In genomic region chr10:120111691-120112319, GRCm38 (mm10) we compare ENCODE assay signal across 8 mouse cellular contexts. TPM values are rescaled to one million over a fixed set of nuclear protein-coding genes. Genes with fewer than 3 reads are reported as not detected.
DNase-seq lines count a peak whose midpoint lies in the region; ATAC-seq lines count a peak whose summit lies in the region.

No protein-coding gene starts in this region.

- no peak for DNase-seq in heart, adult 8-10 months (ENCODE audit: low spot score)
- peak; percentile 34 for DNase-seq in MEL-GATA-1-ER (ENCODE audit: extremely low read depth, low read depth)
- no peak for DNase-seq in hindbrain, embryonic 14.5 days (ENCODE audit: low spot score)
- no peak for DNase-seq in midbrain, embryonic 14.5 days
- DNase-seq in left cerebral cortex, adult 9 months (ENCODE audit: low spot score in 2 of 2) = no peak
- no peak for DNase-seq in right cerebral cortex, postnatal 4 days
- DNase-seq in embryo, embryonic 10.5 days (ENCODE audit: low spot score) = no peak

- H3K9ac ChIP-seq in heart, embryonic 16.5 days (ENCODE audit: low read length) = peak overlapping the region; percentile 79
- H3K9ac ChIP-seq in hindbrain, embryonic 14.5 days = no peak overlapping the region
- H3K9ac ChIP-seq in midbrain, embryonic 14.5 days (replicated peaks; ENCODE audit: low read length) = no peak overlapping the region

- WGBS in heart, embryonic 16.5 days = 75% methylated on average over 3 of the region's 3 CpGs
- WGBS in hindbrain, embryonic 14.5 days = 75% methylated on average over 3 of the region's 3 CpGs
- 80% methylated on average over 3 of the region's 3 CpGs for WGBS in midbrain, embryonic 14.5 days

- H3K9me3 ChIP-seq in heart, embryonic 16.5 days (replicated peaks; ENCODE audit: control insufficient read depth, low read length) = no peaks in the 10 kb centered on the region
- H3K9me3 ChIP-seq in hindbrain, embryonic 14.5 days (ENCODE audit: control insufficient read depth, low read length) = no peaks in the 10 kb centered on the region
- no peaks in the 10 kb centered on the region for H3K9me3 ChIP-seq in midbrain, embryonic 14.5 days (ENCODE audit: control insufficient read depth, low read length)

- H3K4me2 ChIP-seq in heart, embryonic 16.5 days (ENCODE audit: low read depth, low read length) = peak overlapping the region; percentile 69
- H3K4me2 ChIP-seq in hindbrain, embryonic 14.5 days (replicated peaks) = peak overlapping the region; percentile 70
- peak overlapping the region; percentile 81 for H3K4me2 ChIP-seq in midbrain, embryonic 14.5 days (ENCODE audit: low read length)

- ATAC-seq in heart, embryonic 16.5 days (replicated peaks; ENCODE audit: extremely low read depth, insufficient read depth, low FRiP score) = no peak
- no peak for ATAC-seq in hindbrain, embryonic 14.5 days (ENCODE audit: low FRiP score)
- ATAC-seq in midbrain, embryonic 14.5 days (ENCODE audit: low FRiP score, low TSS enrichment) = no peak

- H3K36me3 ChIP-seq in heart, embryonic 16.5 days (ENCODE audit: control insufficient read depth, insufficient read depth) = peaks cover 2% of the 10 kb centered on the region; the same call in 1 of the 2 replicates
- no peaks in the 10 kb centered on the region for H3K36me3 ChIP-seq in hindbrain, embryonic 14.5 days (replicated peaks; ENCODE audit: control insufficient read depth, insufficient read depth)
- H3K36me3 ChIP-seq in midbrain, embryonic 14.5 days (ENCODE audit: control insufficient read depth, insufficient read depth, low read length) = no peaks in the 10 kb centered on the region

- peak overlapping the region; percentile 89 for H3K27ac ChIP-seq in heart, embryonic 16.5 days (ENCODE audit: low read length)
- no peak overlapping the region for H3K27ac ChIP-seq in hindbrain, embryonic 14.5 days
- no peak overlapping the region for H3K27ac ChIP-seq in midbrain, embryonic 14.5 days (replicated peaks; ENCODE audit: low read depth, low read length)

- no peaks in the 10 kb centered on the region for H3K27me3 ChIP-seq in heart, embryonic 16.5 days (ENCODE audit: control insufficient read depth, insufficient read depth, low read length)
- H3K27me3 ChIP-seq in hindbrain, embryonic 14.5 days (ENCODE audit: control insufficient read depth, insufficient read depth, low read length) = no peaks in the 10 kb centered on the region
- H3K27me3 ChIP-seq in midbrain, embryonic 14.5 days (ENCODE audit: control insufficient read depth, insufficient read depth, low read length) = no peaks in the 10 kb centered on the region

- peak overlapping the region; percentile 67 for H3K4me3 ChIP-seq in heart, embryonic 16.5 days (ENCODE audit: low read length)
- H3K4me3 ChIP-seq in hindbrain, embryonic 14.5 days (replicated peaks; ENCODE audit: low read length) = peak overlapping the region; percentile 50
- peak overlapping the region; percentile 63 for H3K4me3 ChIP-seq in midbrain, embryonic 14.5 days (replicated peaks; ENCODE audit: low read depth, low read length)

- peaks cover 4% of the 10 kb centered on the region; the same call in 1 of the 2 replicates for H3K4me1 ChIP-seq in heart, embryonic 16.5 days (ENCODE audit: control insufficient read depth, insufficient read depth, low read length)
- H3K4me1 ChIP-seq in hindbrain, embryonic 14.5 days (replicated peaks; ENCODE audit: control insufficient read depth, insufficient read depth, low read length) = no peaks in the 10 kb centered on the region
- 0 out of 2 replicates have a peak, but pooled peaks cover 3% of the 10 kb centered on the region for H3K4me1 ChIP-seq in midbrain, embryonic 14.5 days (ENCODE audit: control insufficient read depth, insufficient read depth, low read length)

RNA-seq across cellular contexts. Expression of gene Helb, which starts 1.0 kb away (rescaled TPM):
- polyA plus RNA-seq in heart, embryonic 16.5 days (2015; fragmentation: Nextera tagmentation; extraction: Ambion mirVana) = 7.2 and 9.1 TPM in 2 replicates
- total RNA-seq in heart, adult 8-10 months (2022) = 10 to 100 TPM in 2 of 4 experiments, 1 to 10 TPM in 2; 8.4 to 11.3 (median 9.8) TPM
- polyA plus RNA-seq in hindbrain, embryonic 14.5 days (2014; fragmentation: Nextera tagmentation; extraction: Ambion mirVana) = 2.0 and 2.2 TPM in 2 replicates
- 1.1 and 2.9 TPM in 2 replicates for polyA plus RNA-seq in midbrain, embryonic 14.5 days (2014; fragmentation: Nextera tagmentation; extraction: Ambion mirVana)
